Mouse (Mus musculus) liver, postnatal 0 days (tissue): Measurements from ENCODE around the gene Rrnad1.

Experiments
- CTCF ChIP-seq: sonication (generic); IDR thresholded peaks from 2 replicates; pipeline ENCODE4 v1.5.1; 2016; ENCODE audit warnings: antibody characterized with exemption, low read depth
- EP300 ChIP-seq: IDR thresholded peaks from 2 replicates; pipeline ENCODE4 v1.6.1; 2016; ENCODE audit warnings: antibody characterized with exemption, low read depth, mild to moderate bottlenecking

- TF ChIP-seq CTCF (no peak), EP300 (no peak)
Measured at GRCm38 (mm10) chr3:87959371-87959770, 28.9 kb upstream of the Rrnad1 start.
